Mouse (Mus musculus) lung, adult 2 months (tissue): ENCODE results near the gene Lgr6.

Experiments used
- CTCF ChIP-seq: fragments of 200-500 bp; IDR thresholded peaks from 2 replicates; pipeline ENCODE4 v1.5.1; 2011; ENCODE audit warnings: mild to moderate bottlenecking, low read length, control low read depth; ENCODE audit not compliant: insufficient read depth
- POLR2A ChIP-seq: fragments of 200-500 bp; IDR thresholded peaks from 2 replicates; pipeline ENCODE4 v1.6.1; 2011; ENCODE audit warnings: low read depth, mild to moderate bottlenecking, control low read depth, low read length, borderline replicate concordance; ENCODE audit errors: extremely low read depth

GRCm38 (mm10) chr1:135085296-135085871 is 19.7 kb downstream of the Lgr6 start:
- TF ChIP-seq POLR2A, result no peak
- no peak for TF ChIP-seq CTCF
